Mouse (Mus musculus): ENCODE measurements around the gene Lrrc17. TPM values are rescaled to one million over a fixed set of nuclear protein-coding genes. Genes with fewer than 3 reads are reported as not detected.

Lrrc17 gene
- polyA plus RNA-seq, 1 experiment from 2014 or later = 47.4 TPM

DNA sequence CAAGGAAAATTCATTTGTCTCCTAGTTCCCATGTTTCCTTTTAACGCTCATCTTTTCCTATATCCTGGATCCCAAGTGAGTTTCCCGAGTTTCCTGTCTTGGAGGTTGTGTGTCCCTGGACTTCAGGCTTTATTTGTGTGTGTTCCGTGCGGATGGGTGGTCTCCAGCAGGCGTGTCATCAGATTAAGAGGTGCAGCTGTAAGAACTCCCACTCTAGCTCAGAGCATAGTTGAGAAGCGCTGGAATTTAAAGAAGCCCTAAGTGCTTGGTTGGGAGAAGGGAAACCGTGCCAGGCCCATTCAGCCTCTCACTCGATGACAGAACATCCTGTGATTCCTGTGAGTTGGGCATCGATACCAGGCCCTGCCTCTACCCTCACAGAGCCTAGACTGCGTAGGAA lies 30.0 kb upstream of the Lrrc17 start:
- H3K9ac ChIP-seq = no peak overlapping the region
- H3K4me1 ChIP-seq = peaks cover 11% of the 10 kb centered on the region; the same call in 1 of the 2 replicates
- no peaks in the 10 kb centered on the region for H3K36me3 ChIP-seq
- no peak overlapping the region for H3K4me2 ChIP-seq
- no peaks in the 10 kb centered on the region for H3K9me3 ChIP-seq (replicated peaks)
- H3K27me3 ChIP-seq = no peaks in the 10 kb centered on the region
- H3K27ac ChIP-seq = peak overlapping the region; percentile 38
- WGBS = 52% methylated on average over 10 of the region's 10 CpGs
- no peak overlapping the region for H3K4me3 ChIP-seq (replicated peaks)
- ATAC-seq (replicated peaks; ENCODE audit: low FRiP score) = no peak

DNA sequence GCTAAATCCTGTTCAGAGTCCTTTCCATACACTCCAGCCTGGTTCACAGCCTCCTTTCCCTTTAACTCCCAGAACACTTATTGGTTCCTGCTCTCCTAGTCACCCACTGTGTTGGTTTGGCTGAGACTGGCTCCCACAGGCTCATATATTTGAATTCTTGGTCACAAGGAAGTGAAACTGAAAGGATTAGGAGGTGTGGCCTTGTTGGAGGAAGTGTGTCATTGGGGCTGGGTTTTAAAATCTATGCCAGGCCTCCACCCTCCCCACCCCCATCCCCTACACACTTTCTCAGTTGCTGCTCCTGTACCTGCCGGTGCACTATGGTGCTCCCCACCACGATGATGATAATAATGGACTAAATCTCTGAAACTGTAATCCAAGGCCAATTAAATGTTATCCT lies 25.8 kb upstream of the Lrrc17 start:
- Histone ChIP-seq H3K27me3 (no peaks in the 10 kb centered on the region), H3K4me1 (peaks cover 11% of the 10 kb centered on the region; the same call in 1 of the 2 replicates), H3K27ac (no peak overlapping the region), H3K4me2 (no peak overlapping the region), H3K4me3 (replicated peaks) (no peak overlapping the region), H3K9me3 (replicated peaks) (no peaks in the 10 kb centered on the region), H3K36me3 (no peaks in the 10 kb centered on the region), H3K9ac (no peak overlapping the region)
- no peak for ATAC-seq (replicated peaks; ENCODE audit: low FRiP score)
- 92% methylated on average over 2 of the region's 2 CpGs for WGBS

DNA sequence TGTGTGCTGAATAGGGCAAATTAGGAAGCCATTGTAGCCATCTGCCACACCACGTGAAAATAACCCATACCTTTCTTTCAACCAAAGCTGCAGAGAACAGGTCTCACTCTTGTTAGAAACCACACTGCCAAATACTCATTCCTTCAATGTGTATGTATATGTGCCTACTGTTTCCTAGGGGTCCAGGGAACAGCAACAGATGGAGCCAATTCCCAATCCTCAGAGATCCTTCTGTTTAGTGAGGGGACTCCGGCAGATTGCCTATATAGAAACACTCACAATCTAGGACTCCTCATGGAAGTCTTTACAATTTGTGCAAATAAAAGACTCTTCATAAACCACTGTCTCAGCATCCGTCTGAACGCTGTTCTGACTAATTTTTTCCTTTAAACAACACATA lies 25.2 kb upstream of the Lrrc17 start:
- H3K36me3 ChIP-seq = no peaks in the 10 kb centered on the region
- no peak for ATAC-seq (replicated peaks; ENCODE audit: low FRiP score)
- H3K4me2 ChIP-seq = no peak overlapping the region
- no peaks in the 10 kb centered on the region for H3K9me3 ChIP-seq (replicated peaks)
- peaks cover 7% of the 10 kb centered on the region; the same call in 1 of the 2 replicates for H3K4me1 ChIP-seq
- 86% methylated on average over 4 of the region's 4 CpGs for WGBS
- no peak overlapping the region for H3K27ac ChIP-seq
- H3K9ac ChIP-seq = no peak overlapping the region
- no peak overlapping the region for H3K4me3 ChIP-seq (replicated peaks)
- H3K27me3 ChIP-seq = no peaks in the 10 kb centered on the region

DNA sequence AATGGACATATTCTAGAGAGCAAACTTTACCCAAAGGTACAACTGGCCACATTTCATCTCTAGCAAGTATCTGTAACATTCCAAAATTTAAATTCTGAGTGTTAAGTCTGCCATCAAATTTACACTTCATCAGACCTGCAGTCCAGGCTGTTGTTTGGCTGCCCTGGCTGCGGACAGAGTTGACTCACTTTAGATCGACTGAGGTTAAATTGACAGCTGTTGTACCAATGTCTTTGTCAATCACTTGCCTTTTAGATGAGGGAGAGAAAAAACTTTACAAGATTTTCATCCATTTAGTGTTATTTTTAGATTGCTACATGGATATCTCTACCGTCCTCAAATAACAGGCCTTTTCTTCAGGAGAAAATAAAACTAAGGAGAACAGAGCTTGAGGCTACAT lies 24.2 kb upstream of the Lrrc17 start:
- no peaks in the 10 kb centered on the region for H3K36me3 ChIP-seq
- H3K27ac ChIP-seq = no peak overlapping the region
- no peak for ATAC-seq (replicated peaks; ENCODE audit: low FRiP score)
- H3K4me1 ChIP-seq = no peaks in the 10 kb centered on the region
- H3K4me2 ChIP-seq = no peak overlapping the region
- no peak overlapping the region for H3K9ac ChIP-seq
- H3K27me3 ChIP-seq = no peaks in the 10 kb centered on the region
- H3K9me3 ChIP-seq (replicated peaks) = no peaks in the 10 kb centered on the region
- WGBS = 85% methylated on average over 3 of the region's 3 CpGs
- H3K4me3 ChIP-seq (replicated peaks) = no peak overlapping the region

DNA sequence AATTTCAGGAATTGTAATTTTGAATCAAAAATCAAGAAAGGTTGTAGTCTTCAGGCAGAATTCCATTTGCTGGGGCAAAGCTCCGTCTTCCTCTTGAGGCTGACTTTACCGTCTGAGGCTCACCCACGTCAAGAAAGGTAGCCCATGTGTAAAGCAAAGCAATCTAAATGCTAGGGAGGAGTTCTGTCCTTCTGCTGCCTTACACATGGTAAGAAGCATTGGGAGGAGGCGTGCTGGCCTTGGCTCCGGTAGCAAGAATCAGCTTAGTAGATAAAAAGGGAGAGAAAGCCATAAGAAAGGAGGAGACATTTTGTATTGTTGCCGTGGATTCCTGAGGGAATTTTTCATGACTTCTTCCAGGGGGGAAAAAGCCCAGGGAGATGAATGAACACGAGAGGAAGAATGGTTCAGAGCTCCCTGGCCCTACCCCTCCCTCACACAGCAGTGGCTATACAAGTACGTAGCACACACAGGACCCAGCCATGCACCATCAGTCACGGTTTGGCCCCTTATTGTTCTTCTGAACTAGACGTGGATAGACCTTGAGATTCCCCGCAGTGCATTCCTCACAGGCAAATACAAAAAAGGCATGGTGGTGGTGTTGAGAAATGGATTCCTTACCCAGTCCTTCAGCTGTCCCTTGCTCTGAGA lies 16.4 kb upstream of the Lrrc17 start:
- H3K4me1 ChIP-seq = 0 out of 2 replicates have a peak, but pooled peaks cover 9% of the 10 kb centered on the region
- no peak overlapping the region for H3K4me2 ChIP-seq
- no peaks in the 10 kb centered on the region for H3K36me3 ChIP-seq
- H3K27me3 ChIP-seq = no peaks in the 10 kb centered on the region
- 70% methylated on average over 11 of the region's 11 CpGs for WGBS
- no peak overlapping the region for H3K9ac ChIP-seq
- ATAC-seq (replicated peaks; ENCODE audit: low FRiP score) = no peak
- H3K9me3 ChIP-seq (replicated peaks) = no peaks in the 10 kb centered on the region
- peak overlapping the region; percentile 86 for H3K27ac ChIP-seq
- H3K4me3 ChIP-seq (replicated peaks) = no peak overlapping the region

DNA sequence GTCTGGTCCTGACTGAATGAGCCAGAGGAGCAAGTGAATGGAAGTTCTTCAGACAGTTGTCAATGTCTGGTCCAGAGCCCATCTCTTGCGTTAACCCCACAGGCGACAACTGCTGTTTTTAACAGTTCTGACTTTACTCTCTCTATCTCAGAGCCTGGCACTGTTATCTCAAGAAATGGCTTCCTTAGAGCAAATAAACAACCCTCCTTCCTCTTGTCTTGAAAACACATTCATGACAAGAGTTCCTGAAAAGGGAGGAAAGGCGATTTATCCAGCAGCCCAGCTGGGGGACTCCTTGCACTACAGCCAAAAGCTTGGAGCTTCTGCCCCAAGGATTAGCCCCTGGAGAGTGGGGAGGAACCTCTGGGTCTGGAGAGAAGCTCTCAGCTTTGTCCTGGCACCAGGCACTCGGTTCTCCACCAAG lies 15.9 kb upstream of the Lrrc17 start:
- Histone ChIP-seq H3K4me1 (0 out of 2 replicates have a peak, but pooled peaks cover 9% of the 10 kb centered on the region), H3K36me3 (no peaks in the 10 kb centered on the region), H3K9ac (no peak overlapping the region), H3K4me3 (replicated peaks) (no peak overlapping the region), H3K9me3 (replicated peaks) (no peaks in the 10 kb centered on the region), H3K4me2 (no peak overlapping the region), H3K27ac (peak overlapping the region; percentile 86), H3K27me3 (no peaks in the 10 kb centered on the region)
- 67% methylated on average over 4 of the region's 4 CpGs for WGBS
- no peak for ATAC-seq (replicated peaks; ENCODE audit: low FRiP score)

DNA sequence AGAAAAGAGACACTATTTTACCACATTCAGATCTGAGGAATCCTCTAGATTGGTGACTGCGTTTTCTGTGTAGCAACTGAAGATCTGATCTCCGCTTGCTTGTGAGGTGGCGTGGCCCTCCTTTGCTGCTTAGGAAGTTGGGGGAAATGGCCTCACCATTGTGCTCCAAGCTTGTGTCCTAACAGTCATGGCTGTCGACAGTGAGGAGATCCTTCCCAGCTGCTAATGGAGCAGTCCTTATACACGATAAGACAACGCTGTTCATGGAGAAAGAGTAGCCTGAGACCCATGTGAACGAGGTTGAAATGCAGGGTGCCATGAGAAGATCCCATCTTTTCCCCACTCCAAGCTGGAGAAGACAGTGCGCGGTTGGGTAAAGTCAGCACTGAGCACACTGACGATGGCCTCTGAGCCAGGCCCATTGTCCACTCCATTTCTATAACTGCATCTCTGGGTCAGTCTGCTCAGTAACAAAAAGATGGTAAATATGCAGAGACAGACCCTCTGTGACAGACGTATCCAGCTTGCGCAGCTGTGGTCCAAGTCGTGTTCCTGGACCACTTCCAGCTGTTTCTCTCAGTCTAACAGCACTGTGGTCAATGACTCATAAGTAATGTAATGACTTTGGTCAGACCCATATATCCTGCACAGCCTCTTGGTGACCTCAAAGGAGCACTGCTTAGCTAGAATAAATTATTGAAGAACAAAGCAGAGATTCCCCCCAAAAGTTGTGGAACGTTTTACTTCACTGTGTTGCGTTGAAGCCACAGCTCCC lies 15.1 kb upstream of the Lrrc17 start:
- Histone ChIP-seq H3K9me3 (replicated peaks) (no peaks in the 10 kb centered on the region), H3K36me3 (no peaks in the 10 kb centered on the region), H3K27me3 (no peaks in the 10 kb centered on the region), H3K4me1 (0 out of 2 replicates have a peak, but pooled peaks cover 9% of the 10 kb centered on the region), H3K9ac (no peak overlapping the region), H3K27ac (peak overlapping the region; percentile 86), H3K4me2 (no peak overlapping the region), H3K4me3 (replicated peaks) (no peak overlapping the region)
- 68% methylated on average over 15 of the region's 15 CpGs for WGBS
- ATAC-seq (replicated peaks; ENCODE audit: low FRiP score) = peak; percentile 91

DNA sequence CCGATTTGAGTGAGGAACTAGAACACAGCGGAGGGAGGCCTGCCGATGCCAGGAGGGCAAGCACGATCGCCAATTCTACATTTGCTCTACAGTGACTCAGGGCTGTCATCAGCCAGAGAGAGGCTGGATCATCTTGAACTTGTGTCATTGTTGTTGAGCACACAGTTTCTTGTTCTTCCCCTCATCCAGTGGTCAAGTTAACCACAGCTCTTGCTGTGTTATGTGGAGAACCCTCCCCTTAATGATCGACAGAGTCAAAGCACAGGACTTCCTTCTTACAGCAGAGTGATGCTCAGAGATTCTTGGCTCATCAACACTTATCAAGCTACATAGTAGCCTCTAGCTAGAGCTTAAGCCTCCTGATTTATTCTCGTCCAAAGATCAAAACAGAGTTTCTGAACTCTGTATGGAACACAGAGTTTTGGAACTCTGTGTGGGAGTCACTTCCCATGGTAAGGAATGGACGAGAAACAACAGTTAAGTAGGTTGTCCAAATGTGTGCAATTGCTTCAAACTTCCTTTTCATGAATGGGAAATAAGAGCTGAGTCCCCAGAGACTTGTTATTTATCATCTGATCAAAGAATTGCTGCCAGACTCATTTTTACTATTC lies 14.1 kb upstream of the Lrrc17 start:
- Histone ChIP-seq H3K9ac (no peak overlapping the region), H3K27me3 (no peaks in the 10 kb centered on the region), H3K4me1 (0 out of 2 replicates have a peak, but pooled peaks cover 9% of the 10 kb centered on the region), H3K4me3 (replicated peaks) (no peak overlapping the region), H3K4me2 (no peak overlapping the region), H3K27ac (peak overlapping the region; percentile 86), H3K9me3 (replicated peaks) (no peaks in the 10 kb centered on the region), H3K36me3 (no peaks in the 10 kb centered on the region)
- peak; percentile 53 for ATAC-seq (replicated peaks; ENCODE audit: low FRiP score)
- 73% methylated on average over 8 of the region's 8 CpGs for WGBS

DNA sequence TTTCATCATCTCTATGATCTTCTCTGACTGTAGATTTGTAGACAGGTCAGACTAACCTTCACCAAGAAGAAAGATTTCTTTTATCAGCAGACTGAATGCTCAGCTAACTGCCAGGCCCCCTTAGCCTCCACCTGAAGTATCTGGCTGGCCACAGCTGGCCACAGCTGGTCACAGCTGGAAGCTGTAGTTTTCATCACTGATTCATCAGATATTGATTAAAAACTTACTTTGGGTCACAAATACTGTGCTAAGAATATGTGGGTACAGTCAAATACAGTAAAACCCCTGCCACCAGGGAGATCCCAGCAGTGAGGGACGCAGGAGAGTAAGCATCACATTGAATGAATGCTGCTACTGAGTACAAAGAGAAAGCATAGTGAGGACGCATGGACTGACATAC lies 11.2 kb upstream of the Lrrc17 start:
- ATAC-seq (replicated peaks; ENCODE audit: low FRiP score) = no peak
- Histone ChIP-seq H3K4me1 (0 out of 2 replicates have a peak, but pooled peaks cover 6% of the 10 kb centered on the region), H3K4me3 (replicated peaks) (no peak overlapping the region), H3K27me3 (no peaks in the 10 kb centered on the region), H3K4me2 (no peak overlapping the region), H3K9ac (no peak overlapping the region), H3K36me3 (no peaks in the 10 kb centered on the region), H3K9me3 (replicated peaks) (no peaks in the 10 kb centered on the region), H3K27ac (no peak overlapping the region)
- WGBS = 86% methylated on average over 2 of the region's 2 CpGs

DNA sequence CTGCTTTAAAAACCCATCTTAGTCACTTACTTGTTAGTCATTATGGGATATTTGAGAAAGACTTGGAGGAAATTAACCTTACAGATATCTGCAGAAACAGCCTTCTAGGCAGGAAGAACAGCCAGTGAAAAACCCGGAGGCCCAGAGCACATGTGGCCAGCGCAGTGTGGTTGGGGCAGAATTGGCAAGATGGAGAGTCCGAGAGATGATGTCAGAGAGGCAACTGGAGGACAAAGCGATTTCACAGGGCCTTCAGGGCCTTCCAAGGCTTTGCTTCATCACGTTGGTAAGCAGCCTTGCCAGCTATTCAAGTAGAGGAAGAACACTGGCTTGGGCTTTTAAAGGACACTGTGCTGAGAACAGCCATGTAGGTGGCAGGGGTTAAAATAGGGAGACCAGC lies 10.4 kb upstream of the Lrrc17 start:
- Histone ChIP-seq H3K9ac (no peak overlapping the region), H3K9me3 (replicated peaks) (no peaks in the 10 kb centered on the region), H3K36me3 (no peaks in the 10 kb centered on the region), H3K4me3 (replicated peaks) (no peak overlapping the region), H3K4me1 (no peaks in the 10 kb centered on the region), H3K27ac (no peak overlapping the region), H3K27me3 (no peaks in the 10 kb centered on the region), H3K4me2 (no peak overlapping the region)
- WGBS = 91% methylated on average over 5 of the region's 5 CpGs
- ATAC-seq (replicated peaks; ENCODE audit: low FRiP score) = no peak

DNA sequence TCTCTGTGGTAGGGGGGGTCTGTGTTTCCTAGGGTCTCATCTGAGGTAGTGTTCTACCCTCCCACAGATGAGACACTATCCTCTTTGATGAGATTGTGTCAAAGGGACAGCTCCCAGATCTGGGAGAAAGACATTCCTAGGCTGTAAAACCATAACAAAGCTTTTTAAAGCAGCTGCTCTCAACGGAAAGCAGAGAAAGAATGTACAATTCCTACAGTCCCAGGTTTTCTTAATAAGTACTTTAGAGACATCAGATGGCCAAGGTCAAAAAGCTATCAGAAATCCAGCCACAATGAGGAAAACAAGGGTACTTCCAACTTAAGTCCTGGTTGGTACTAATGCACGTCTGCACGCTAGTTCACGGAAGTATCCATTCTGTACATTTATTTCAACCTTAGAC lies 1.1 kb upstream of the Lrrc17 start:
- Histone ChIP-seq H3K4me2 (no peak overlapping the region), H3K9ac (no peak overlapping the region), H3K9me3 (replicated peaks) (no peaks in the 10 kb centered on the region), H3K36me3 (peaks cover under 1% of the 10 kb centered on the region; the same call in 1 of the 2 replicates), H3K27ac (no peak overlapping the region), H3K4me1 (peaks cover 6% of the 10 kb centered on the region), H3K27me3 (no peaks in the 10 kb centered on the region), H3K4me3 (replicated peaks) (no peak overlapping the region)
- no peak for ATAC-seq (replicated peaks; ENCODE audit: low FRiP score)
- 72% methylated on average over 4 of the region's 4 CpGs for WGBS

DNA sequence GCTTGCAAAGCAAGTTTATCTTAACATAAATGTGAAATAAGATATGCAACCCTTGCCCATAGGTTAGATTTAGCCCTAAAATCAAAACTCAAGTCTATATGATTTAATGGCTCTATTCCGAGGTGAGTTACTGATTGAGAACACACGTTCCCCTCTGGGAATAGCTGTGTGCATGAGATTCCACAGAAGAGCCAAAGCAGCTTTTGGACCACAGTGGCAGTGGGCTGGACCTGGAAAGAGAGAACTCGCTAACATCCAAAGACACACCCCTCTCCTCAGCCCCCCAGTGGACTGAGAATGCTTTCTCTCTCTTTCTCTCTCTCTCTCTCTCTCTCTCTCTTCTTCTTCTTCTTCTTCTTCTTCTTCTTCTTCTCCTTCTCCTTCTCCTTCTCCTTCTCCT lies 1.5 kb downstream of the Lrrc17 start:
- no peak for ATAC-seq (replicated peaks; ENCODE audit: low FRiP score)
- Histone ChIP-seq H3K9me3 (replicated peaks) (no peaks in the 10 kb centered on the region), H3K4me2 (peak overlapping the region; percentile 56), H3K9ac (0 out of 2 replicates have a peak overlapping the region, but pooled peaks have one; percentile 45), H3K4me1 (peaks cover 6% of the 10 kb centered on the region), H3K27me3 (no peaks in the 10 kb centered on the region), H3K4me3 (replicated peaks) (peak overlapping the region; percentile 45), H3K36me3 (peaks cover 2% of the 10 kb centered on the region; the same call in 1 of the 2 replicates), H3K27ac (peak overlapping the region; percentile 92)
- 56% methylated on average over 3 of the region's 3 CpGs for WGBS
